Mouse (Mus musculus) layer of hippocampus, postnatal 25 days (tissue): ENCODE data around the gene Tiparp. TPM values are rescaled to one million over a fixed set of nuclear protein-coding genes. Genes with fewer than 3 reads are reported as not detected.
A peak's percentile ranks its signal among the peaks of the same experiment; 100 is the strongest.

Experiments used
- DNase-seq, 2 experiments: peaks; one replicate each; pipeline ENCODE4 v3.0.0; 2022; ENCODE audit warnings: mixed read lengths in 2 of 2, low spot score in 1 of 2; ENCODE audit errors: extremely low spot score in 1 of 2
- total RNA-seq, 2 experiments: library from RNA; stranded (reverse); gene quantifications; 2 replicates each; pipeline ENCODE4 v1.2.3; 2021

Tiparp gene
- total RNA-seq, 2 experiments from 2014 or later, result 13.5 to 16.4 TPM

GRCm38 (mm10) chr3:65528614-65529470 is 632 bp downstream of the Tiparp start:
- DNase-seq, result peak; percentile 48 to 56

GRCm38 (mm10) chr3:65529471-65530215 is 1.4 kb downstream of the Tiparp start:
- DNase-seq, result peak in 1 of 2 experiments; percentile 8

- DNase-seq, result no peak
These were observed 4.8 kb downstream of the Tiparp start for GRCm38 (mm10) chr3:65533014-65533413.

- DNase-seq, result no peak
These were observed 5.4 kb downstream of the Tiparp start for GRCm38 (mm10) chr3:65533598-65533997.

GRCm38 (mm10) chr3:65534488-65534887 is 6.3 kb downstream of the Tiparp start:
- no peak for DNase-seq

GRCm38 (mm10) chr3:65535087-65535761 is 7.0 kb downstream of the Tiparp start:
- no peak for DNase-seq

GRCm38 (mm10) chr3:65537288-65537687 is 9.1 kb downstream of the Tiparp start:
- no peak for DNase-seq

- DNase-seq, result no peak
These were observed 12.8 kb downstream of the Tiparp start for GRCm38 (mm10) chr3:65540906-65541551.

- no peak for DNase-seq
These were observed 13.3 kb downstream of the Tiparp start for GRCm38 (mm10) chr3:65541552-65541935.

- no peak for DNase-seq
These were observed 21.6 kb downstream of the Tiparp start for GRCm38 (mm10) chr3:65549785-65550184.

- DNase-seq, result no peak
These were observed 22.9 kb downstream of the Tiparp start for GRCm38 (mm10) chr3:65551065-65551464.

- DNase-seq, result no peak
These were observed 26.4 kb downstream of the Tiparp start for GRCm38 (mm10) chr3:65554633-65555032.

GRCm38 (mm10) chr3:65558679-65559078 is 30.5 kb downstream of the Tiparp start:
- DNase-seq, result no peak

GRCm38 (mm10) chr3:65562212-65562611 is 34.0 kb downstream of the Tiparp start:
- DNase-seq, result no peak

- DNase-seq, result no peak
These were observed 34.5 kb downstream of the Tiparp start for GRCm38 (mm10) chr3:65562694-65563093.

- DNase-seq, result no peak
These were observed 35.9 kb downstream of the Tiparp start for GRCm38 (mm10) chr3:65563926-65564624.

GRCm38 (mm10) chr3:65565632-65566300 is 37.6 kb downstream of the Tiparp start:
- no peak for DNase-seq

- no peak for DNase-seq
These were observed 41.7 kb downstream of the Tiparp start for GRCm38 (mm10) chr3:65569941-65570340.

GRCm38 (mm10) chr3:65573516-65573915 is 45.3 kb downstream of the Tiparp start:
- DNase-seq, result no peak
